Mouse (Mus musculus) Patski (cell line): Measurements from ENCODE around the gene Acad10. TPM values are rescaled to one million over a fixed set of nuclear protein-coding genes. Genes with fewer than 3 reads are reported as not detected.
A peak's percentile ranks its signal among the peaks of the same experiment; 100 is the strongest.
"Not testable (repeated sequence)": the region's sequence is repeated elsewhere in the genome, so short reads cannot be mapped to it uniquely, and the experiment has no call there.

Source experiments
- ATAC-seq: fragments of 100-300 bp; one replicate; pipeline ENCODE4 v1.8.0; 2021
- CTCF ChIA-PET: fragments of 350-600 bp; sonication (Branson Sonifier 250); formaldehyde crosslinking; loops from one replicate; lab custom pipeline; 2022; ENCODE audit warnings: inconsistent platforms; lab: Charles Lee
- POLR2A ChIA-PET: fragments of 350-600 bp; sonication (Branson Sonifier 250); formaldehyde crosslinking; loops from one replicate; lab custom pipeline; 2022; ENCODE audit warnings: antibody characterized with exemption, inconsistent platforms; lab: Charles Lee
- DNase-seq: peaks from one replicate; pipeline ENCODE4 v3.0.0-alpha.2; 2011; ENCODE audit warnings: low read depth, low spot score
- H3K27me3 ChIP-seq: fragments of 371-371 bp; one replicate; pipeline ENCODE4 v1.5.1; 2021
- CTCF ChIP-seq: fragments of 100-300 bp; IDR thresholded peaks from one replicate; pipeline ENCODE4 v1.5.1; 2021
- in situ Hi-C: fragments of 300-500 bp; cut with MboI; formaldehyde crosslinking; loops from 3 replicates; pipeline ENCODE4 v1.11.1; 2018; ENCODE audit warnings: low pct_unique_long_range_greater_than_20kb, mixed read lengths
- polyA plus RNA-seq: library from polyadenylated mRNA; unstranded; gene quantifications from one replicate; pipeline ENCODE4 v1.2.3, GENCODE M21; 2021

The Acad10 gene
- polyA plus RNA-seq, 1 experiment from 2014 or later = 34.7 TPM

DNA sequence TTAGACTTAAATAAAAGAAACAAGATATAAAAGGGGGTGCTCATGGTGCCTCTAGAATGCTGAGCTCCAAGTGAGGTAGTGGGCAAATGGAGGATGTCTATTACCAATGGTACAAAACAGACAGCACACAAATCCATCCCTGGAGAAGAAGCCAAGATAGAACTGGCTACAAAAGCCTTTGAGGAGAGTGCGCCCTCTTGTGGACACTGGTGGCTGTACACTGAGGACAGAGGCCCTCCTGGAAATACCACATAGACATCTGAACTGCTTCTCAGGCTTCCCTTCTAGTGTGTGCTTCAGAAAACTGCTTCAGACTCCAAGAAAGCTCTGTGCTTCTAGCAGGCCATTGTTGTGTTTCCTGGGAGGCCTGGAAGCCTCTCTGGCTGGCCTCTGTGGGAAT lies 32.4 kb downstream of the Acad10 start:
- CTCF ChIA-PET = interaction anchor here (1.1 to 1.9 kb wide), 3 partner anchors 9 to 26 kb away, joined by 3 to 4 read pairs (median 3); partner anchors contain the start of gene Acad12
- H3K27me3 ChIP-seq = no peaks in the 10 kb centered on the region
- in situ Hi-C loops = no loop called here
- TF ChIP-seq CTCF = peak; percentile 86
- ATAC-seq (no peak), DNase-seq (no peak)
- POLR2A ChIA-PET = no interaction called here

DNA sequence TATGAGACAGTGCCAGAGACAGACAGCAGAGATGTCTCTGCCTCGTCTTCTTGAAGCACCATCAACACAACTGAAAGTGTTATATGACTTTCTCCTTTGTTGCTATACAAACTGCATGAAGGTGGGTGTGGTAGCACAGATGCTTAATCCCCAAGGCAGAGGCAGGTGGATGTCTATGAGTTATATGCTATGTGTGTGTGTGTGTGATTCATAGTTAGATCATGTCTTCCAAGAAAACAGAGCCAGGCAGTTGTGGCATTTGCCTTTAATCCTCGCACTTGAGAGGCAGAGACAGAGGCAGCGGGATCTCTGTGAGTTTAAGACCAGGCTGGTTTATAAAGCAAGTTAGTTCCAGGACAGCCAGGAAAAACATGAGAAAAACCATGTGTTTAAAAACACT lies 37.1 kb downstream of the Acad10 start:
- ChIA-PET POLR2A (no interaction called here), CTCF (no interaction called here)
- in situ Hi-C loops = no loop called here
- TF ChIP-seq CTCF = no peak
- ATAC-seq (no peak), DNase-seq (no peak)
- no peaks in the 10 kb centered on the region for H3K27me3 ChIP-seq

DNA sequence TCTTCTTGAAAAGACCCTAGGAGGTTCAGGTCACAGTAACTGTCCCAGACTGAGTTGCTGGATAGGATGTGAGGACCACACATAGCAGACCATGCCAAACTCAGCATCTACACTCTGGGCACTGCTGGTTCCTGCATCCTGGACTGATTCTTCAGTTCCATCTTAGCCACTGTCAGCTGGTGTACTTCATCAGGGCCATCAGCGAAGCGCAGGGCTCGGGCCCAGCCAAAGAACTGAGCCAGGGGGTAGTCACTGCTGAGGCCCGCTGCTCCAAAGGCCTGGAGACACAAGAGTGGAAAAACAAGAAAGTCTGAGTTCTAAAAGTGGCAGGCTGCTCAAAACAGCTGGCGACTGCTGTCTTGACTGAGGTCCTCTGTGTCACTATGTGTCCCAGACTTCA lies 39.2 kb downstream of the Acad10 start:
- TF ChIP-seq CTCF = no peak
- no peaks in the 10 kb centered on the region for H3K27me3 ChIP-seq
- in situ Hi-C loops = no loop called here
- DNase-seq (no peak), ATAC-seq (no peak)
- ChIA-PET CTCF (no interaction called here), POLR2A (interaction anchor here (0.7 kb wide), 1 partner anchor 57 kb away, joined by 3 read pairs; no protein-coding TSS in a partner anchor)

DNA sequence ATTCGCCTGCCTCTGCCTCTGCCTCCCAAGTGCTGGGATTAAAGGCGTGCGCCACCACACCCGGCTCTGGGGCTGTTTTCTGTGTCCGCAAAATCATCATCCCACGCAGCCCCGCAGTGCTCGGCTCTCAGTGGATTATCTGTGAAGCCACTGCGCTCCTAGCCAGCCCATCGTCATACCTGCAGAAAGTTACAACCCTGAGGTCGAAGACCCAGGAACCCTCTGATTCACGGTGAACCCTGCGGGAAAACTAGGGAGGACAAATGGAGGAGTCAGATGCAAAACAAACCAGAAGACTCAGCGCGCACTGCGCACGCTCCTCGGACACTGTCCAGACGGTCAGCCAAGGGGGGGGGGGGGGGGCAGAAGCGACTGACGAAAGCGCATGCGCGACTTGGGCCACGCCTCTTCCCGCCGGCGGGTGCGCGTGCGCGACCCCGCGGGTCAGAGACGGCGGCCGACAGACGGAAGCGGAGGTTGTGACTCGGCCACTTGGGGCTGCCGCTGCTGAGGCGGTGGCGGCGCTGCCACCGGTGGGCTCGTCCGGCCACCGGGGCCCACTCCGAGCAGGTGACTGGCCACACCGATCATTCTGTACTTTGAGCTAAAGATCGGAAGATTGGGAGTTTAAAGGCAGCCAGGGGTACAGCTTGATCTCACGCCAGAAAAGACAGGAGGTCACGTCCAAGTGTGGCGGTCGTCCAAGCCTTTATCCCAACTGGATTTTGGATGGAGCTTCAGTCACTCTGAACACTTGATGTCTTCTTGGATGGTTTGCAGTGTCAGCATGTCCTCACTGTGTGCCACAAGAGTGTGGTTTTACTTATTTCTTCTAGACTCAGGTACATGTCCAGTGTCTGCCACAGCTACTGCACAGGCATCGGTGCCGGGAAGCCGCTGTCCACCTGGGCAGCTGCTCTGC lies 41.5 kb downstream of the Acad10 start, which contains the start of gene Acad12:
Gene Acad12, minus strand, starts transcription at position 347 of the 922 bp plus-strand sequence.
- ATAC-seq (peak; percentile 47), DNase-seq (peak; percentile 64)
- H3K27me3 ChIP-seq = no peaks in the 10 kb centered on the region
- TF ChIP-seq CTCF = no peak
- in situ Hi-C loops = no loop called here
- POLR2A ChIA-PET = interaction anchor here (0.6 to 1.5 kb wide), 3 partner anchors 13 to 72 kb away, joined by 3 to 4 read pairs (median 3); no protein-coding TSS in a partner anchor
- CTCF ChIA-PET = interaction anchor here (0.9 to 2.3 kb wide), 3 partner anchors 9 to 17 kb away, joined by 3 to 6 read pairs (median 5); no protein-coding TSS in a partner anchor

DNA sequence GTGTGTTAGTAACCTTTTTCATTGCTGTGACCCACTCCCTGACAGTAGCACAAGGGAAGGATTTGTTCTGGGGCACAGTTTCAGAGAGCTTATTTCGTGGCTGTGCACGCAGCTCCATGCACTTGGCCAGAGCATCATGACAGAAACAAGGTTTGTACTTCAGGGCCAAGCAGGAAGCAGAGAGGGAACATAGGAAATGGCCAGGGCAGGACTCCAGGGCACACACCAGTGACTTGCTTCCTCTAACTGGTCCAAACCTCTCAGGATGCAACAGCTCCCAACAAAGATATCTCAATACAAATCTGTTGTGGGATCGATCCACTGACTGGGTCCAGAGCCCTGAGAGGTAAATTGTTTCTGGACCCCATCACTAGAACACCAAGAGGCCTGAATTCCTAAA lies 45.4 kb downstream of the Acad10 start:
- CTCF ChIA-PET = interaction anchor here (2.0 kb wide), 1 partner anchor 9 kb away, joined by 7 read pairs; no protein-coding TSS in a partner anchor
- DNase-seq, in situ Hi-C loops, H3K27me3 ChIP-seq, ATAC-seq: not testable (repeated sequence)
- POLR2A ChIA-PET = interaction anchor here (0.6 kb wide), 2 partner anchors 16 to 53 kb away, joined by 4 to 6 read pairs; no protein-coding TSS in a partner anchor

DNA sequence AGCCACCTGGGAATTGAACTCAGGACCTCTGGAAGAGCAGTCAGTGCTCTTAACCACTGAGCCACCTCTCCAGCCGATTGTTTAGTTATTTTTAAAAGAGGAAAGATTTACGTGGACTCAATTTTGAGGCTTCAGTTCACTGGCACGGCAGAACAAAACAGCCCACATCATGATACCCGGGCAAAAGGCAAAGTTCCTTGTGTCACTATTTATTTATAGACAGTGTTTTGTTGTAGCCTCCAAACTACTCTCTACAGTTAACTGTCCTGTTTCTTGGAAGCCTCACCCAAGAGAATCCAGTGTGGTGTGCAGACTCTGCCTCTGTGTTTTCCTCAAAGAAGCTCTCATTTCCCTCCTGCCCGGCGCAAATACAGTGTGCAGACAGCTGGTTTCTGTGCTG lies 48.3 kb downstream of the Acad10 start:
- no peak for TF ChIP-seq CTCF
- CTCF ChIA-PET = no interaction called here
- H3K27me3 ChIP-seq = no peaks in the 10 kb centered on the region
- no peak for DNase-seq
- no peak for ATAC-seq
- POLR2A ChIA-PET = interaction anchor here (0.9 kb wide), 1 partner anchor 13 kb away, joined by 3 read pairs; no protein-coding TSS in a partner anchor
- in situ Hi-C loops = no loop called here

DNA sequence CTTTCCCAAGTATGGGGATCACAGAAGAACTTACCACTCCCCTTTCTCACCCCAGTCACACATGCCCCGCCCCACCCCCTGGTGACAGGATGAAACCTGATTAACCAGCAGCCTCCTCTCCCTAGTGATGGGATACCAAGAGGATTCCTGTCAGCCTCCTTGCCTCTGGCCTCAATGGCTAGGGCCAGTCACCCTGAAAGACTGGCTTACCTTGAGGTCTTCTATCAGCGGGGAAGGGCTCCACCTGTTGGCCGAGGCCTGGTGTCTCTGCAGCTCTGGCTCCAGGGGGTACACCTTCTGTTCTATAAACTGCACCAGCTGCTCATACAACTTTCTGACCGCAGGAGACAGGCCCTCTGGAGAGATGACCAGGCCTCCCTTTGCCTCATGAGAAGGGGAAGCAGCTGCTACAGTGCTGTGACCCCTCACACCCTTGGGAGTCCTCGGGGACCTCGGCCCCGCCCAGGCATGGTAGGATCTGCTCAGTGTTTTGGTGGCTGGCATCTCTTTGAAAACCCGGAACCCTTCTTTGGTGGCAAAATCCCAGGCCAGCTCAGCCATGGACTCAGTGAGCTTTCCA lies 50.7 kb downstream of the Acad10 start:
- DNase-seq, POLR2A ChIA-PET, CTCF ChIA-PET: not testable (repeated sequence)

DNA sequence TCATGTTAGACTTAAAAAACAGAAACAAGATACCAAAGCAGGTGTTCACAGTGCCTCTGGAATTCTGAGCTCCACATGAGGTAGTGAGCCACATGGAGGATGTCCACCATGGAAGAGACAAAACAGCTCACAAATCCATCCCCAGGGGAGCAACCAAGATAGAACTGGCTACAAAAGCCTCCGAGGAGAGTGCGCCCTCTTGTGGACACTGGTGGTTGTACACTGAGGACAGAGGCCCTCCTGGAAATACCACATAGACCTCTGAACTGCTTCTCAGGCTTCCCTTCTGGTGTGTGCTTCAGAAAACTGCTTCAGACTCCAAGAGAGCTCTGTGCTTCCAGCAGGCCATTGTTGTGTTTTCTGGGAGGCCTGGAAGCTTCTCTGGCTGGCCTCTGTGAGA lies 54.2 kb downstream of the Acad10 start:
- CTCF ChIA-PET = interaction anchor here (0.6 to 1.8 kb wide), 18 partner anchors 10 to 173 kb away, joined by 3 to 10 read pairs (median 4); partner anchors contain the start of genes Acad12 and Aldh2
- TF ChIP-seq CTCF = peak; percentile 92
- in situ Hi-C loops = no loop called here
- no peaks in the 10 kb centered on the region for H3K27me3 ChIP-seq
- ATAC-seq (peak; percentile 58), DNase-seq (no peak)
- POLR2A ChIA-PET = interaction anchor here (0.5 to 1.2 kb wide), 3 partner anchors 13 to 61 kb away, joined by 4 to 9 read pairs (median 8); partner anchors contain the start of gene Acad12

More for the DNA sequence above, 50.7 kb downstream of the Acad10 start:
- H3K27me3 ChIP-seq, in situ Hi-C loops, ATAC-seq: not testable (repeated sequence)
- peak; percentile 7 for TF ChIP-seq CTCF

DNA sequence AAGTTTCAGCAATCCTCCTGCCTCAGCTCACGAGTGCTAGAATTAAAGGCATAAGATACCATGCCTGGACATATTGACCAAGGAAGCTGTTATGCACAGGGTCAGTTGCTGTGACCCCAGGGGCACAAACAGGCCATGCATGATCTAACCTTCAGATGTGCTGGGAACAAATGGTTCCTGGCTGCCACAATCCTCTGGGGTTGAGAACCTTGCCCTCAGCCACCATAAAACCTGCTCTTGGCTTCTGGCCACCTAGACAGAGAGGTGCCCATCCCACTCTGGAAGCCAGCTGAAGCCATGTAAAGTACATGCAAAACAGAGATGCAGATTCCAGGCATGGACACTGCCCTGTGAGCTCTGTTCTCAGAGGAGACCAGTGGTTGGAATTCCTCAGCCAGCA lies 56.5 kb downstream of the Acad10 start:
- CTCF ChIA-PET, DNase-seq, ATAC-seq, in situ Hi-C loops, POLR2A ChIA-PET, H3K27me3 ChIP-seq: not testable (repeated sequence)

DNA sequence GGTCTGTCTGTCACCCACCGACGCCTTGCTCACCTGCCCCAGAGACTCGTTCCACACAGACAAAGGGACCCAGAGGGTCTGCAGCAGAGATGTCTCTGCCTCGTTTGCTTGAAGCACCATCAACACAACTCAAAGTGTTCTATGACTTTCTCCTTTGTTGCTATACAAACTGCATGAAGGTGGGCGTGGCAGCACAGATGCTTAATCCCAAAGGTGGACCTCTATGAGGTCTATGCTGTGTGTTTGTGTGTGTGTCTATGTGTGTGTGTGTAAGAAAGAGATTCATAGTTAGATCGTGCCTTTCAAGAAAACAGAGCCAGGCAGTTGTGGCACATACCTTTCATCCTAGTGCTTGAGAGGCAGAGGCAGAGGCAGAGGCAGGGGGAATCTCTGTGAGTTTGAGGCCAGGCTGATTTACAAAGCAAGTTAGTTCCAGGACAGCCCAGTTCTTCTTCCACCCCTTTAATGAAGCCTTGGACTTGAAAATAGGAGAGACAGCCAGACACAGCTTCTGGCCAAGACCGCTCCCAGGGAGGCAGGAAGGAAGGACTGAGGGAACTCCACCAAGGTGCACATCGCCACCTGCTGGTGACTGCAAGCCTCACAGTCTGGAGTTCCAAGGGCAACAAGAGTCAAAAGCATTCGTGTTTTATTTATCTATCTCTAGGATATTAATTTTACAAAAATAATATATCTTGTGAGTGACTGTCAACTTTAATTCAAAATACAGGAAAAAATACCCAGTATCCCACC lies 58.6 kb downstream of the Acad10 start:
- CTCF ChIA-PET = interaction anchor here (0.7 to 1.9 kb wide), 13 partner anchors 9 to 54 kb away, joined by 3 to 7 read pairs (median 4); partner anchors contain the start of gene Acad12
- no peaks in the 10 kb centered on the region for H3K27me3 ChIP-seq
- DNase-seq = no peak
- POLR2A ChIA-PET = no interaction called here
- peak; percentile 97 for TF ChIP-seq CTCF
- in situ Hi-C loops = no loop called here
- ATAC-seq = peak; percentile 42
